Mouse (Mus musculus): ENCODE results near the gene Prkce. TPM values are rescaled to one million over a fixed set of nuclear protein-coding genes. Genes with fewer than 3 reads are reported as not detected.
A peak's percentile ranks its signal among the peaks of the same experiment; 100 is the strongest.

Prkce gene
- polyA plus RNA-seq, 1 experiment from 2014 or later, result 12.2 TPM

DNA sequence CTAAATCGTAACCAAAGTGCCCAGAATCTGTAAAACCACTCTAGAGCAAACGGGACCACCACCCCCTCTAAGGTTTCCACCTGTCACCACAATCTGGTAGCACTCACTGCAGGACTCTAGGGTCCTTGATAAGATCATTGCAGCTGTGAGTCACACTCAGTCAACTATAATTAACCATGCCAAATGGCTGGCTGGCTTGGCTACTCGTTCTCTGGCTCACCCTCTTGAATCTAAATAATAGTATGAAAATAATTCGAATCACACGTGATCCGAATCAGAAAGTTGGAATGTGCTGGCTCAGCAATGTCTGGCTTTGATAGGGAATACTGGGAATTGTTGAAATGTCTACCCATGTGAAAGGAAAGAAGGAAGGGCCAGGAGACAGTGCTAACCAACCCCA lies 288.9 kb downstream of the Prkce start:
- Histone ChIP-seq H3K4me3 (ENCODE audit: control insufficient read depth in 1 of 2, insufficient read depth in 1 of 2, low read depth in 1 of 2, low read length in 2 of 2) (no peak overlapping the region), H3K36me3 (ENCODE audit: control insufficient read depth, insufficient read depth, low read length) (no peaks in the 10 kb centered on the region), H3K4me1 (ENCODE audit: control insufficient read depth in 2 of 2, insufficient read depth in 2 of 2, low read length in 2 of 2) (peaks cover 18 to 26% of the 10 kb centered on the region in 2 experiments), H3K4me2 (ENCODE audit: low read length) (no peak overlapping the region), H3K27ac (replicated peaks in 1 of 2; ENCODE audit: control insufficient read depth in 1 of 2, insufficient read depth in 1 of 2, low read depth in 2 of 2, low read length in 2 of 2) (peak overlapping the region; percentile 21 to 56; a peak in 2 of 4 replicates), H3K27me3 (ENCODE audit: control insufficient read depth, insufficient read depth, low read length) (no peaks in the 10 kb centered on the region), H3K9ac (ENCODE audit: low read length) (no peak overlapping the region), H3K9me3 (ENCODE audit: control insufficient read depth, low read length) (no peaks in the 10 kb centered on the region)
- ATAC-seq (ENCODE audit: insufficient number of reproducible peaks, insufficient read depth, low FRiP score, low read depth), result 0 out of 2 replicates have a peak, but pooled peaks have one; percentile 50
- WGBS, result 21% methylated on average over 6 of the region's 6 CpGs

DNA sequence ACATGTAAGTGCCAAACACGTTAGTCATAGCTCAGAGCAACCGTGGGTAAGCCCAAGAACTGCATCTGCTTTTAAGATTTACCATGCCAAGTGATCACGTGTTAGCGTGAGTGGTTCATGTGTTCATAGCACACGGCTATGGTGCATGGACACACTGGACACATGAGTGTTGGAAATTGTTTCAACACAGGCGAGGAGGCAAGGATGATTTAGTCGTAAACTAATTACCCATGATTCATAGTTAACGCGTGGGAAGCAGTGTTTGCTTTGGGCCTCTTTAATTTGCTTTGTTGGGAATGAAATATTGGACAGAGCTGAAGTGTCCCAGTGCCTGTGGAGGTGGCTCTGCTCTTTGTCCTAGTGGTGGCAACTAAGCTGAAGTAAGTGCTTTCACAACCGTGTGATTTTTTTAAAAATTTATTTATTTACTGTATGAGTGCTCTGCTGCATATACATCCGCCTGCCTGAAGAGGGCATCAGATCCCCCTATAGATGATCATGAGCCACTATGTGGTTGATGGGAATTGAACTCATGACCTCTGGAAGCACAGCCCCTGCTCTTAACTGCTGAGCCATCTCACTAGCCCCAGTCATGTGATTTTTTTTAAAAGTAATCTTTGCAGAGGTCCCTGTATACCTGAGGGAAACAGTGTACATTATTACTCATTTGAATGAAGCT lies 290.9 kb downstream of the Prkce start:
- Histone ChIP-seq H3K27me3 (ENCODE audit: control insufficient read depth, insufficient read depth, low read length) (no peaks in the 10 kb centered on the region), H3K4me2 (ENCODE audit: low read length) (no peak overlapping the region), H3K27ac (replicated peaks in 1 of 2; ENCODE audit: control insufficient read depth in 1 of 2, insufficient read depth in 1 of 2, low read depth in 2 of 2, low read length in 2 of 2) (no peak overlapping the region), H3K36me3 (ENCODE audit: control insufficient read depth, insufficient read depth, low read length) (no peaks in the 10 kb centered on the region), H3K4me3 (ENCODE audit: control insufficient read depth in 1 of 2, insufficient read depth in 1 of 2, low read depth in 1 of 2, low read length in 2 of 2) (no peak overlapping the region), H3K9me3 (ENCODE audit: control insufficient read depth, low read length) (no peaks in the 10 kb centered on the region), H3K9ac (ENCODE audit: low read length) (no peak overlapping the region), H3K4me1 (ENCODE audit: control insufficient read depth in 2 of 2, insufficient read depth in 2 of 2, low read length in 2 of 2) (peaks cover 17 to 26% of the 10 kb centered on the region in 2 experiments)
- no peak for ATAC-seq (ENCODE audit: insufficient number of reproducible peaks, insufficient read depth, low FRiP score, low read depth)
- WGBS, result 82% methylated on average over 11 of the region's 11 CpGs

DNA sequence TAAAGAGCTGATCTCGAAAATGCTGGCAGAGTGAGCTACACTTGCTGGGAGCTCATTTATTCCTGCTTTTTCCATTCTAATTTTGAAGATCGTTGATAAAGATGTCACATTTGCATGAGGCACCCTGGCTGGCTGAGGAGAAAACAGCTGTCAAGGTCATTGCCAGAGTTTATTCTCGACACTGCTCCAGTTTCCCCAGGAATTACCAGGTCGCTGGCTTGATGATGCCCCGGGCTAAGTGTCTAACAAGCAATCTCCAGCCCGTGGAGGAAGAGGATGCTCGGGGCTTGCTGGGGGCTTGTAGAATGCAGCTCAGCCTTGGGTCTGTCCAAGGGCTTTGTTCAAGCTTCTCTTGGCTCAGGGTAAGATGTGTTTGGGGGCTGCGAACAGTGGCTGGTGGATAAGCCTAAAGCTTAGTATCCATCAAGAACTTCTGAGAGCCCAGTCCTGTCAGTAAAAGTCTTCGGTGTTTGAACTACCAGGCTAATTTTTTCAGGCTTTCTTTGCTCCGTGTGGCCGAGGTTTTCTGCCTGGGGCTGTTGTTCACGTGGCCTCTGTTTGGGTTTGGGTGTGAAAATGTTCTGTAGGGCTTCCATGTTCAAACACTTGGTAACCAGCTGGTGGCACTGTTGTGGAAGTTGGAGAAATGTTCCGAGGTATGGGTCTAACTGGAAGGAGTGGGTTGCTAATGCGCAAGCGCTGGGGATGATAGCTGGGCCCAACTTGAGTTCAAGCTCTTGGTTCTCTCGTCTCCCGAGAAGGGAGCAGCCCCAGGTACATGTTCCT lies 293.3 kb downstream of the Prkce start:
- no peak overlapping the region for H3K4me2 ChIP-seq (ENCODE audit: low read length)
- no peak for ATAC-seq (ENCODE audit: insufficient number of reproducible peaks, insufficient read depth, low FRiP score, low read depth)
- WGBS, result 63% methylated on average over 17 of the region's 17 CpGs
- no peaks in the 10 kb centered on the region for H3K36me3 ChIP-seq (ENCODE audit: control insufficient read depth, insufficient read depth, low read length)
- peak overlapping the region; percentile 10 to 40; a peak in 1 of 4 replicates for H3K27ac ChIP-seq (replicated peaks in 1 of 2; ENCODE audit: control insufficient read depth in 1 of 2, insufficient read depth in 1 of 2, low read depth in 2 of 2, low read length in 2 of 2)
- H3K9ac ChIP-seq (ENCODE audit: low read length), result no peak overlapping the region
- peaks cover 17 to 26% of the 10 kb centered on the region in 2 experiments for H3K4me1 ChIP-seq (ENCODE audit: control insufficient read depth in 2 of 2, insufficient read depth in 2 of 2, low read length in 2 of 2)
- no peaks in the 10 kb centered on the region for H3K9me3 ChIP-seq (ENCODE audit: control insufficient read depth, low read length)
- no peaks in the 10 kb centered on the region for H3K27me3 ChIP-seq (ENCODE audit: control insufficient read depth, insufficient read depth, low read length)
- H3K4me3 ChIP-seq (ENCODE audit: control insufficient read depth in 1 of 2, insufficient read depth in 1 of 2, low read depth in 1 of 2, low read length in 2 of 2), result no peak overlapping the region

DNA sequence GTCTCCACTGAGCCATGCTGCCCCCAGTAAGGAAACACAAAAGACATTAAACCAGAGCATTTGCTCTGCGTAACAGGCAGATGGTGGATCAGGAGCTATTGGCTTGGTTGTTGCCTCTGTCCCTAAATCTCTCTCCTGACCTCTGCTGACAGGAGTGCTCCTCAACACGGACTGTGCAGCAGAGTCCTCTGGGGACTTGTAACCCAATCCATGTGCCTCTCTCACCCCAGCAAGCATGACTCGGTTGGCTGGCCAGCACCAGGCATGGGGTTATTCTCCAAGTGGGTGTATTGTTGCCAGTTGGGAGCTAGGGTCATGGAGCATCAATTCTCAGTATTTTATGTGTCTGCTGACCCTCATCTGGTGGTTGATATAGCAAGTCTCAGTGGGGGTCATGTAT lies 295.8 kb downstream of the Prkce start:
- H3K9ac ChIP-seq (ENCODE audit: low read length), result no peak overlapping the region
- H3K4me1 ChIP-seq (ENCODE audit: control insufficient read depth in 2 of 2, insufficient read depth in 2 of 2, low read length in 2 of 2), result peaks cover 21 to 31% of the 10 kb centered on the region in 2 experiments
- no peak overlapping the region for H3K4me3 ChIP-seq (ENCODE audit: control insufficient read depth in 1 of 2, insufficient read depth in 1 of 2, low read depth in 1 of 2, low read length in 2 of 2)
- no peak for ATAC-seq (ENCODE audit: insufficient number of reproducible peaks, insufficient read depth, low FRiP score, low read depth)
- H3K36me3 ChIP-seq (ENCODE audit: control insufficient read depth, insufficient read depth, low read length), result no peaks in the 10 kb centered on the region
- 67% methylated on average over 3 of the region's 3 CpGs for WGBS
- H3K4me2 ChIP-seq (ENCODE audit: low read length), result no peak overlapping the region
- H3K9me3 ChIP-seq (ENCODE audit: control insufficient read depth, low read length), result no peaks in the 10 kb centered on the region
- no peaks in the 10 kb centered on the region for H3K27me3 ChIP-seq (ENCODE audit: control insufficient read depth, insufficient read depth, low read length)
- no peak overlapping the region for H3K27ac ChIP-seq (replicated peaks in 1 of 2; ENCODE audit: control insufficient read depth in 1 of 2, insufficient read depth in 1 of 2, low read depth in 2 of 2, low read length in 2 of 2)

DNA sequence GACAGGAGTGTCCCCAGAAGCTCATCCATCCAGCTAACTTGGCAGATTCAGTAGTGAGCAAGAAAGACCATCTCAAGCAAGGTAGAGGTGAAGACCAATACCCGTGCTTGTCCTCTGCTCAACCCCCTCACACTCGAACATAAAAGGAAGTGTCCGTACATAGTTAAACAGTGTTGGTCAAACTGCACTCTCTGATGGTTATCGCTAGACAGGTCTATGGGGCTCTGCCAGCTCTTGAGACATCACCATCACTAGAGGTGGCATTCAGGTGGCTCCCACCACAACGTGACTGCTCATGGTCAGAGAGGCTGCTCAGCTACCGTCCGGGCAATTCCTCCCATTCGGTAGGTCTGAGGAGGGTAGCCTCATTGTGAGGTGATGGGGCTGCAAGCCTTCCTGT lies 296.6 kb downstream of the Prkce start:
- no peaks in the 10 kb centered on the region for H3K9me3 ChIP-seq (ENCODE audit: control insufficient read depth, low read length)
- no peak overlapping the region for H3K27ac ChIP-seq (replicated peaks in 1 of 2; ENCODE audit: control insufficient read depth in 1 of 2, insufficient read depth in 1 of 2, low read depth in 2 of 2, low read length in 2 of 2)
- H3K27me3 ChIP-seq (ENCODE audit: control insufficient read depth, insufficient read depth, low read length), result no peaks in the 10 kb centered on the region
- no peaks in the 10 kb centered on the region for H3K36me3 ChIP-seq (ENCODE audit: control insufficient read depth, insufficient read depth, low read length)
- no peak overlapping the region for H3K4me2 ChIP-seq (ENCODE audit: low read length)
- H3K4me3 ChIP-seq (ENCODE audit: control insufficient read depth in 1 of 2, insufficient read depth in 1 of 2, low read depth in 1 of 2, low read length in 2 of 2), result no peak overlapping the region
- H3K4me1 ChIP-seq (ENCODE audit: control insufficient read depth in 2 of 2, insufficient read depth in 2 of 2, low read length in 2 of 2), result peaks cover 28 to 39% of the 10 kb centered on the region in 2 experiments
- WGBS, result 88% methylated on average over 8 of the region's 8 CpGs
- no peak overlapping the region for H3K9ac ChIP-seq (ENCODE audit: low read length)
- ATAC-seq (ENCODE audit: insufficient number of reproducible peaks, insufficient read depth, low FRiP score, low read depth), result no peak

DNA sequence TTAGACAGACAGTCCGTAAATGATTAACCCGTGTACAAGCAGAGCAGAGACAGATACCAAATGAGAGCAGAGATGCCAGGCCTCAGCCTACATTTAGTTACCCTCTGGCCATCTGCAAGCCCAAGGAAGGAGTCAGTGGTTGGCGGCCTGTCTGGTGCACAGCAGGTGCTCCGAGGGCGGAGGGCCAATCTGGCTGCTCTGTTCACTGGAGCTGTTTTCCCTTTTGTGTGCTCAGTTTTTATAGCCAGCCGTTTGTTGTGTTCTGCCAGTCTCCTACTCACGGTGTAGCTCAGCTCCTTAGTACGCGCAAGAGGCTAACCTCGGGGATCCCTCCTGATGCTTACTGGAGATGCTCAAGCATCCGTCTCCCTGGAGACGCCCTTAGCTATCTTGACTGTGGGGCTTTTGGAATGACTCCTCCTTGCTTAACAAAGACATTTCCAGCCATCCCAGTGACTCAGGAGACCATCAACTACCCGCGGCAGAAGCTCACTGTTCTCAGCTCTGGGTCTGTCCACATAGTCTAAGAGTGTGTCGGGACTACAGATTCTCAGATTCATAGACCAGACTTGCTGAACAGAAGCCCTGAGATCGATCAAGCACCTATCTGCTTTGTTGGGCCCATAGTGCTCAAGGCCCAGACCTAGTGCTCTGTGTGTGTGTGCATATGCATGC lies 297.2 kb downstream of the Prkce start:
- 82% methylated on average over 16 of the region's 16 CpGs for WGBS
- Histone ChIP-seq H3K4me2 (ENCODE audit: low read length) (no peak overlapping the region), H3K4me1 (ENCODE audit: control insufficient read depth in 2 of 2, insufficient read depth in 2 of 2, low read length in 2 of 2) (peaks cover 28 to 42% of the 10 kb centered on the region in 2 experiments), H3K27me3 (ENCODE audit: control insufficient read depth, insufficient read depth, low read length) (no peaks in the 10 kb centered on the region), H3K4me3 (ENCODE audit: control insufficient read depth in 1 of 2, insufficient read depth in 1 of 2, low read depth in 1 of 2, low read length in 2 of 2) (no peak overlapping the region), H3K9me3 (ENCODE audit: control insufficient read depth, low read length) (no peaks in the 10 kb centered on the region), H3K27ac (replicated peaks in 1 of 2; ENCODE audit: control insufficient read depth in 1 of 2, insufficient read depth in 1 of 2, low read depth in 2 of 2, low read length in 2 of 2) (no peak overlapping the region), H3K9ac (ENCODE audit: low read length) (no peak overlapping the region), H3K36me3 (ENCODE audit: control insufficient read depth, insufficient read depth, low read length) (no peaks in the 10 kb centered on the region)
- ATAC-seq (ENCODE audit: insufficient number of reproducible peaks, insufficient read depth, low FRiP score, low read depth), result no peak

DNA sequence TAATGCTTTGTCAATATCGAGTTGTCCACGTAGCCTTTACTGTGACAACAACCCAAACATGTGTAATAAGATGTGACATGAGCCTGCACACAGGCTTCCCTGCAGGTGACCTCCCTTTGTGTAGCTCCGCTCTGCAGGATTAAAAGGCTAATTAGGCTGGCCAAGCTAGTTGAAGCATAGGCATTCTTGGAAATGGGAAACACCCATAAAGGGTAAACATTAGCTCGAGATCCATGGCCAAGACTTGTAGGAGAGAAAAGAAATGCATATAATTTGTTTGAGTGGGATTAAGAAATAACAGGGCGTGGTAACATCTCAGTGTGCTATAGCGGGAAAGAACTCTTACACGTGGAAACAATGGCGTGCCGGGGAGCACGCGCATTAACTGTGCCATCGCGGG lies 298.3 kb downstream of the Prkce start:
- Histone ChIP-seq H3K27me3 (ENCODE audit: control insufficient read depth, insufficient read depth, low read length) (no peaks in the 10 kb centered on the region), H3K27ac (replicated peaks in 1 of 2; ENCODE audit: control insufficient read depth in 1 of 2, insufficient read depth in 1 of 2, low read depth in 2 of 2, low read length in 2 of 2) (no peak overlapping the region), H3K4me1 (ENCODE audit: control insufficient read depth in 2 of 2, insufficient read depth in 2 of 2, low read length in 2 of 2) (peaks cover 27 to 33% of the 10 kb centered on the region in 2 experiments), H3K9ac (ENCODE audit: low read length) (no peak overlapping the region), H3K4me3 (ENCODE audit: control insufficient read depth in 1 of 2, insufficient read depth in 1 of 2, low read depth in 1 of 2, low read length in 2 of 2) (no peak overlapping the region), H3K36me3 (ENCODE audit: control insufficient read depth, insufficient read depth, low read length) (no peaks in the 10 kb centered on the region), H3K9me3 (ENCODE audit: control insufficient read depth, low read length) (no peaks in the 10 kb centered on the region), H3K4me2 (ENCODE audit: low read length) (no peak overlapping the region)
- ATAC-seq (ENCODE audit: insufficient number of reproducible peaks, insufficient read depth, low FRiP score, low read depth), result no peak
- 94% methylated on average over 13 of the region's 13 CpGs for WGBS

All from heart, embryonic 14.5 days (tissue).